Mouse (Mus musculus) kidney, postnatal 36 days (tissue): Measurements from ENCODE around the gene Lekr1.

Experiments
- DNase-seq, 2 experiments: peaks; one replicate each; pipeline ENCODE4 v3.0.0; 2021 to 2022; ENCODE audit warnings: mixed read lengths in 2 of 2

Lekr1 gene

DNA sequence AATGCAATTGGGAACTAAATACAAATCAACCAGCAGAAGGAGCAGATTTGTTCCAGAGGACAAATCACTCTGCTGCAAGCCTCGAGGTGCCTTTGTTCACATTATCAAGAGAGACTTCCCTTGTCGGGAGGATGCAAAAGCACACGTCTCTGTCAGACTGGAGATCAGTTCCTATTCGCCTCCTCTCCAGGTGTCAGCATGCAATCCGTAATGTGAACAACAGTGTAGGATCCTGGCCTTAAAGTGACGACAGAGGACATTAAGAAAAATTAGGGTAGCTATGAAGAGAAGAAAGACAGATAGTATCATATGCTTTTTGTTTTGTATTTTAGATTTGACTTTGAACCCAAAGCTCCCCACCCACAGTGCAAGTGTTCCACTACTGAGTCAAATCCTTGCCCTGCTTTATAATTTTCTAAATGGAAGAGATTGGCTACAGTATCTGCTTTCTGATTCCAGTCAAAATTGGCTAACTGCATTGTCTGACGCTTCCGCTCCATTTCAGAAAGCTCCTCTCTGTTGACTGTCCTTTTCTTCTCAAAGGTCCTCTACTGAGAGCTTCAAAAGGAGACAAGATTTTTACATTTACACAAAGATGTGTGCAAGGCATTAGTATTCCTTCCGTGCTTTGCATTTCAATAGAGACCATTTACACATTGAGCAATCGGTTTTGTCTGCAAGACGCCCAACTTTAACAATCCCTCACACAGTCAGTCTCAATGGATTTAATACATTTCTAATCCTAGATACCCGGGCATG lies 8.9 kb upstream of the Lekr1 start:
- no peak for DNase-seq

DNA sequence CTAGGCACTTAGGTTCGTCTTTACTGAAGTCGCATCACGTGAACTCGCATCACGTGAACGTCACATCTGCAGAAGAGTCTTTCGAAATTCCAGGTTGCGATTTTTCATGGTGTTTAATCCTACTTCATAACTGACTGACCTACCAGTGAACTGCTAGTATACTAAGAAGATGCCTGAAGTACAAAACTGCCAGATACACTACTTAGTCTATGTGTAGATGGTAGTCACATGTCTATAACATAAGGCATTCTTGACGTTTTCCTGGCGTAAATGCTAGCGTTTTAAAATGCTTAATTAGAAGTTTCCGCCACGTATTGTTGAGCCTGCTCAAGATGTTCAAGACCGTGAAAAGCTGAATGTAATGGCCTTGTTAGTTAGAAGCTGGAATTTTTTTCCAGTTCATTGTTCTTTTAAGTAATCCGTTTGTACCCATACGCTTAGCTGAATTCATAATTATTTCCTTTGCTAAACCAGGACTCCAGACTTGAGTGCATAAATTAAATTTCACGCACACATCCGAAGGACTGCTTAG lies 7.9 kb upstream of the Lekr1 start:
- DNase-seq = no peak

DNA sequence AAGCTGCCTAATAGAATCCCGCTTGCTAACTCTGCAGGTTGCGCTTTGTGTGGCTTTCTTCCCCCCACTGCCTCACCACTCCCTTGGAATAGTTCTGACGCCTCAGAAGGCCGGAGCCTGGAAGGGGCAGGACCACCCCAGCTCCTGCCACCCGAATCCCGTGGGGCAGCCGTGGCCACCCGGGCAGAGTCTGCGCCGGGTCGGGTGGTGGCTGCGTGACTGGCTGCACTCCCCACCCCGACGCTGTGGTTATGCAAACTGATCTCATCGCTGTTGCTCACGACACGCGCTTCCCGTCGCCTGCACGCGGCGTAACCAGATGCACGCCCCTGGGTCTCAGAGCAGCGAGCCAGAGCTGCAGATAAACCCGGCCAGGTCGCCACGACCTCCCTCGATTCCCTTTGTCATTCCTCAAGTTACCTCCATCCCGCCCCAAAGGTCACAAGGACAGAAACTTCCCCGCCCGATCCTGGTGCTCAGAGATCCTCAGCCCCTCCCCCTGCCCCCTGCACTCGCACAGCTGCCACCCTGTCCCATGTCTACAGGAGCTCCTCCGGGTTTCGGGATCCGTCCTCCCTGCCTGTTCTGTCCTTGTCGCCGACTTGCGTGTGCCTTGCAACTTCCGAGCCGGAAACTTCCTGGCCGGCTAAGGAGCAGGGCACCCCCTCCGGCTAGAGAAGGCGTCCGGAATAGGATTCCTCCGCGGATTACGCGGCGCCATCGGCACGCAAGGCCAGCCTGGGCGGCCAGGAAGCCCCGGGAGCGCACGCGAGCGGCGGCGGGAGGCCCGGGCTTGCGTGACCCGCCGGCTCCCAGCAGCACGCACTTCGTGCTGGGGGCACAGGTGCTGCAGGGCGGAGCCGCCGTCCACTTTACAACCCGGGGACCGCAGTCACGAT lies 7.1 kb upstream of the Lekr1 start:
- DNase-seq = peak; percentile 79 to 83

DNA sequence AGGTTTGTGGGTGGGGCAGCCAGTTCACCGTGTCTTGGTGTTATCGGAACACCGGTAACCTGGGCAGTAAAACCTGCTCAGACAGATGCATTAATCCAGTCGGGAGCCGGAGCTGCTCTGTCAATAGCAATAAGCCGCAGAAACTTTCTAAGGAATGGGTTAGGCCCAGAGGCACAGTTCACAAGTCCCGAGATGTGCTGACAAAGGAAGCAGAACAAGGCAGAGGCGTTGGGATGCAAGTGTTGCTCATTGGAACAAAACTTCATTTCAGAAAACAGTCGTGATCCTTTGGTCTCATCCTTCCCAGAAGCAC lies 6.5 kb upstream of the Lekr1 start:
- no peak for DNase-seq

DNA sequence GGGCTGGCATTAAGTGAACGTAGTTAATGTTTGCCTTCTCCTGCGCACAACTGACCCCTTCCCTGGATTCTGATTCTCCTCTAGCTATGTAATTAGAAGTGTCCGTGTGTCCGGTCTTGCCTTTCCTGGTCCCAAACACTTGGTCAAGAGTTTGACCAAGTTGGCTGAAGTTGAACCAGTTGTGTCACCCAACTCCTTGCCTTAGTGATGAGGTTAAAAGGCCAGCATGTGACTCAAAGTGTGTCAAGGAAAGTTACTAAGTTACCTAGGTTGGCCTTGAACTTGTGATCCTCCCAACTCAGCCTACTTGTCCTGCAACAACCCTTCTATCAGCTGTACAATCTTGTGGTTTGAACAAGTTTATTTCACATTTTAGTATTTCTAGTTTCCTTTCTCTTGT lies 5.7 kb upstream of the Lekr1 start:
- peak; percentile 13 to 36 for DNase-seq

DNA sequence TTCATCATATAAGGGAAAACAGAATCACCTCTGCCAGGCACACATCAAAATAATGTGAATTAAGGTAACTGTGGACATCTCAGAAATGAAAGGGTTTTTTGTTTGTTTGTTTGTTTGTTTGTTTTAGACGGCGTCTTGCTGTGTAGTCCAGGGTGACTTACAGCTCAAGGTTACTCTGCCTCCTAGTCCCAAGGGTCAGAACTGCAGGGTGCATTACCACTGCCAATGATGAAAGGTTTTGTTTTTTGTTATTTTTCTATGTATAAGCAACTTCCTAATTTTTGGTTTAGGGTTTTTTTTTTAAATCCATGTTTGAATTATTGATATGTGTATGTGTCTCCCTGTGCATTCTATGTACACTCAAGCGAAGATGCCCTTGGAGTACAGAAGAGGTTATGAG lies 4.3 kb upstream of the Lekr1 start:
- DNase-seq = no peak

DNA sequence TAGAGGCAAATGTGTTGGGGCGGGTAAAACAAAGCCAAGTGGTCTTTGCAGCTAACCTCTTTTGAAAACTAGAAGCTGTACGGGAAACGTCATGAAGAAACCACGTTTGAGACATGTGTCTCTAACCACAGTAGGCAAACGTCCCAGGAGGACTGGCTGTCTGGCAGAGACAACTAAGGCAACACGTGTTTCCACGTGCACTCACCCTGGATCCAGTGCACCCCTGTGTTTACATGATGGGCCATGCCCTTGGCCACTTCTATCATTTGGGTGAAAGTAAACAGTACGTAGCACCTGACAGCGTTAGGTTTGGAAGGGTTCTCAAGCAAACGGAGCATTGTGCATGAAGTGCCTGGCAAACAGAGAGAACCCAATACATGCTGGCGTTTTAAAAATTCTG lies 2.9 kb upstream of the Lekr1 start:
- DNase-seq = no peak

DNA sequence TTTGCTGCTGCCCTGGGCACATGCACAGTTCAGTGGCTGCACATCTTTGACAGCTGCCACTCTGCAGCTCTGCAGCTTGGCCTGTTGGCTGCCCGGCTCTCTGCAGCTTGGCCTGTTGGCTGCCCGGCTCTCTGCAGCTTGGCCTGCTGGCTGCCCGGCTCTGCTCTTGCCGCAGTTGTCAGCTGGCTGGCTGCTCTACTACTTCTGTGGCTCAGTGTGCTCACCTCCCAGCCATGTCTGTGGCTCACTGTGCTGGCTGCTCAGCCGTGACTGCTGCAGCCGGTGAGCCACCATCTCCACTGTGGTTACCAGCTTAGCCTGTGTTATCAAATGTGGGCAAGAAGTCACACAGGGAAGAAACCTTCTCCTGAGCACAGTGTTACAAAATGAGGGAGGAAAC lies 4.2 kb downstream of the Lekr1 start:
- DNase-seq = peak; percentile 21 to 69

DNA sequence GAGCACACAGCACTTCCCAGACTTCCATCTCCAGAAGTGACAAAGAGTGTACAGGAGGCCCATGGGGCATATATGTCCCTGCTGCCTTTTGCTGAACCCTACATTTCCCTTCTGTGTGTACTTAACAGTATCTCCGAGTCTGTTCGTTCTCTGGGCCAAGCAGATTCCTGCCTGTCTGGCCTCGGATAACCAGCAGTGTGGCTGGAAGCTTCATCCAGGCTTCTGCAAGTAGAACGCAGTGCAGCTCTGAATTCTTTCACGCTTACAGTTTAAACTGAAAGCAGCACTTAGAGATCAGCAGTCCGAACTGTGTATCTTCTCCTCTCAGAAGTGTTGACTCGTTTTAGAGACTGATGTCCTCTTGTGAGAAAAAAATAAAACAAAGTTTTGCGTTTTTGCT lies 7.7 kb downstream of the Lekr1 start:
- peak; percentile 26 to 44 for DNase-seq

DNA sequence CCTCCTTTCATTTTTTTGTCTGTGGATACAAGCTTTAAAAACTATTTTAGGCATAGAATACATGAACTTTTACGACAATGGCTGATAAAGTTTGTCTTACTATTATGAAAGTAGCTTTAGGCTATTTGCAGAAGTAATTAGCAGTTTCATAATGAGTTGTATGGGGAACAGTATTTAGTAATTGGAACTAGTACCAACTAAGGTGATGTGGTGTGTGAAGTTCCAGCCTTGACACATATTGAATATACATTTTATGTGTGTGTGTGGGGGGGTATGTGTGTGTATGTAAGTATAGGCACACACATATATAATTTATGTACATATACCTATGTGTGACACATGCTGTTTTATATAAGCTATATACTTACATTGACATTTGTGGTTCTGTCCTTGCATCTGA lies 14.6 kb downstream of the Lekr1 start:
- DNase-seq = no peak

DNA sequence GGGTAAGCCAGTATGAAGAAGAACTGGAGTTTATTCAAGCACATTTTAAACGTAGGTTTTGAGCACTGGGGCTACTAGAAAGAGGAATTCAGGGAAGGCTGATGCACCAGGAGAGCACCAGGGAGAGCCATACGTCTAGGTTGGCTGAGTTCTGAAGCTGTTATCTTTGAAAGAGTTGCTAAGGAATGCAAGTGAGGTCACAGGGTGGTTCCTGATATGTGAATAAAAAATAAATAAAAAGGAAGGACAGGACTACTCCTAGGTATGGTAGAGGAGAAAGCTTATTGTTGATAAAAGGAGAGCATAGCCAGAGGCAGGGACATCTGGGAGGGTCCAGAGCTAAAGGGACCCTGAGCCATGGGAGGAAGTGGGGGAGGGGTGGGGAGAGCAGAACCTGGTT lies 23.7 kb downstream of the Lekr1 start:
- no peak for DNase-seq

DNA sequence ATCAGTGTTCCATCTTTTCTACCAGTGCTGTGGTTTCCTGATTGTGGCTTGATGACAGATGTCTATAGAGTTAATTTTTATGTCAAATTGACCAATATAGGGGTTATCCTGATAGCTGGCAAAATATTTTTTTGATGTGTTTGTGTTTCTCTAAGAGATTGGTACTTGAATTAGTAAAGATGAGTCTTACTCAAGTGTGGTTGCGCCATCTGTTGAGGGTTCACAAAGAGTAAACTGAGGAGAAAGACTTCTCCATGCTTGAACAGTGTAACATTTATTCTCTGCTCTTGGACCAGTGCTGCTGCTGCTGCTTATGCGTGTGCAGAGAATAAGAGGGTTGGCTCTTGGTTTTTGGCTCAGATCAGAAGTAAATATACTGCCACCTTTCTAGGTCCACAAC lies 24.8 kb downstream of the Lekr1 start:
- no peak for DNase-seq

DNA sequence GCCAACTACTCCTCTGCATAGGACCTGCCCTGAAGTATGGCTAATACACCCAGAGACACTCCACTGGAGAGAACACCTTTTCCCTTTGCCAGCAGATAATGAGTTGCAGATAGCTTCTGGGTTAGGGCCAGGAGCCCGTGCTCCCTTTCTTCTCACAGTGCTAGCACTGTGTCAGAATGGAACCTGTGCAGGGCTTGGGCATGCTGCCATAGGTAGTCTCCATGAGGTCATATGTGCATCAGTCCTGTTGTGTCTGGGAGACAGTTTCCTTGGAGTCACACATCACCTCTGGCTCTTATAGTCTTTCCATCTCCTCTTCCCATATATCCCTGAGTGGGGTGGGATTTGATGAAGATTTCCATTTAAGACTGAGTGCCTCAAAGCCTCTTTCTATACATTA lies 33.7 kb downstream of the Lekr1 start:
- no peak for DNase-seq

DNA sequence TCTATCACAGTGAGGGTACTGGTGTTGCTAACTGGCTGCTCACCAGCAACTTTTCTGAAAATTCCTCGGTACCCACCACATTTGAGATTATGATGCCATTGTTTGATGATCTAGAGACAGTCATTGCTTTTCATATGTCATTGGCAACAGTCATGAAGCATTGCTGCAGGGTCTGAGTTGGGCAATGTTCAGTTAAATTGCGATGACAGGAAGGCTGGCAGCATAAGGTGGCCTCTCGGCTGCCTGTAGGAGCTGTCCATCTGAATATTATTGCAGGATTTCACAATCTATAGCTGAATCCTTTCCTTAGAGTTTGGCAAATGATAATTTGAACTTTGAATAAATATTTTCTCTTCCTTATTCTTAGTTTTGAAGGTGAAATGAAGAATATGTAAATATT lies 48.3 kb downstream of the Lekr1 start:
- DNase-seq = no peak

DNA sequence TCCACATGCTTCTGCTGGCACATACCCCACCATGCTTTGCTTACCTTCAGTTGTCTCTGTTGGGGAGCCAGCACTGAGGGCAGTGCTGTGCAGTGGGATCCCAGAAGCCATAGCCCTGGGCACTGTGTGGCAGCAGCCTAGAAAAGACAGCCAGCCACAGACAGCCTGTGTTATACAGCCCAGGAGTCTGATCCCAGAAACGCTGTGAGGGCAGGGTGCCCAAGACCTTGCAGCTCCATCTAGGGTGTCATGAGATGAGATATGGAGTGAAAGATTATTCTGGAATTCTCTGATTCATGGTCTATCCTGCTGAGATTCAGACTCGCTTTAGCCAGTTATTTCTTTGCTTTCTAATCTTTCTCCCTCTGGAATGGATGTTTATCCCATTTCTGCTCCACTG lies 51.4 kb downstream of the Lekr1 start:
- no peak for DNase-seq

DNA sequence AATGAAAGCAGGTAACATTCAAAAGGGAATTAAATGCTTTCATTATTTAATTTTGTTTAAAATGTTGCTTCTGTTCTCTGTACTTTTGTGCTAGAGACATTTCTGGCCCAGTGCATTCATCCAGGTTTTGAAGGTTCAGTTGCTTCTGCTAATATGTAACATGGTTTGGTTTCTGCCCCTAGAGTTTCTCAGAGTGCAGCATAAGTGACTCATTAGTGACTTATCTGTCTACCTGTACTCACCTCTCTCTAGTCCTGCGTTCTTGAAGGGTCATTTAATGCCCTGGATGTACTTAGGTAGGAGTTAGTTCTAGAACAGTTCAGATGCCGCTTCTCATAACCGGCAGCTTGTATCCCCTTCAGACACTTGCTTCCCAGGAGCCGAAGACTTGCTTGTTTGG lies 56.9 kb downstream of the Lekr1 start:
- DNase-seq = peak; percentile 33 to 78

DNA sequence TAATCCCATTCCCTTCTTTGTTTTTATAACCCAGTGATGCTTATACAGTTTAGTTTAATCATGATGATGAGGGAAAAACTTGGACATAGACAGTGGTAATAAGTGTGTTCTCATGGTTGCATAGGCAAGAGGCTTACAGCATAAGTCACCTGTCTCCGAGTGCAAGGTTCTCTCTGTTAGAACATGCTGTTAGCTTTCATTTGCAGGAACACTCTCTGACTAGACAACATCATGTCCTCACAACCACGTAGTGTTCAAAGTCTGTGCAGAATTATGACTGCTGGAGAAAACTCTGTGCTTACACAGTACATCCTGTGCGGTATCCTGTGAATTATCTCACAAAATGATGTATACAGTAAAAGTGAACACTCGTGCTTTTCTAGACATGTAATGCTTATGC lies 57.6 kb downstream of the Lekr1 start:
- peak; percentile 20 to 51 for DNase-seq

DNA sequence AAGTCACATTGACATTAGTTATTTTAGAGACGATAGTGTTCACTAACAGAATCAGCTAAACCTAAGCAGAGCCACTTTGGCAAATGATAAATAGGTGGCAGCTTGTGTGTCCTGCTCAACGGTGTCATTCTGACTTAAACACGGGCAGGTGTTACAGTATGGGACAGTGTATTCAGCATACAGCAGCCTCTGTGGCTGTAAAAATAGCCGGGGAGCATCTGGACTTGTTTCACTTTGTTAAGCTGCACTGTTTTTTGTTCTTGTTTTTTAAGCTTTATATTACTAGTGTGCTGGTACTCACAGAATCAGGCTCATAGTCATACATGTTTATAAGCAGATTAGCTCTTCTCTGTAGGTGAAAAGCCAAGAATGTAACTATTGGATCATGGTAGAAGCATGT lies 71.8 kb downstream of the Lekr1 start:
- no peak for DNase-seq

DNA sequence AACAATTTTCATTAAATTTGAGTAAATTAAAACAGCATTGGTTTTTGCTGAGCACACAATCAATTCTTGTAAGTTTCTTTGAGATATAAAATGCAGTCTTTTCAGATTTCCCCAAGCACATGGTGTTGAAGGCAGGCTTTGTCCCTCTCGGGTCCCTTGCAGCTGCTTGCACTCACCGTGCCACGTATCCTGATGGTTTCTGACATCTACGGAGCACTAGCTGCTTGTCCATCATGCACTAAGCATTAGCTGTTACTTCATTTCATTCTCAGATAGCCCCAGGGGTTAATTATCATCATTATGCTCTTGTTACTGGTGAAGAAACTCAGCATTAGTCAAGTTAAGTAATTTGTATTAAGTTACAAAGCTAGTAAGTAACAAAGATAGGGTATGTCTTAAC lies 78.9 kb downstream of the Lekr1 start:
- DNase-seq = no peak

DNA sequence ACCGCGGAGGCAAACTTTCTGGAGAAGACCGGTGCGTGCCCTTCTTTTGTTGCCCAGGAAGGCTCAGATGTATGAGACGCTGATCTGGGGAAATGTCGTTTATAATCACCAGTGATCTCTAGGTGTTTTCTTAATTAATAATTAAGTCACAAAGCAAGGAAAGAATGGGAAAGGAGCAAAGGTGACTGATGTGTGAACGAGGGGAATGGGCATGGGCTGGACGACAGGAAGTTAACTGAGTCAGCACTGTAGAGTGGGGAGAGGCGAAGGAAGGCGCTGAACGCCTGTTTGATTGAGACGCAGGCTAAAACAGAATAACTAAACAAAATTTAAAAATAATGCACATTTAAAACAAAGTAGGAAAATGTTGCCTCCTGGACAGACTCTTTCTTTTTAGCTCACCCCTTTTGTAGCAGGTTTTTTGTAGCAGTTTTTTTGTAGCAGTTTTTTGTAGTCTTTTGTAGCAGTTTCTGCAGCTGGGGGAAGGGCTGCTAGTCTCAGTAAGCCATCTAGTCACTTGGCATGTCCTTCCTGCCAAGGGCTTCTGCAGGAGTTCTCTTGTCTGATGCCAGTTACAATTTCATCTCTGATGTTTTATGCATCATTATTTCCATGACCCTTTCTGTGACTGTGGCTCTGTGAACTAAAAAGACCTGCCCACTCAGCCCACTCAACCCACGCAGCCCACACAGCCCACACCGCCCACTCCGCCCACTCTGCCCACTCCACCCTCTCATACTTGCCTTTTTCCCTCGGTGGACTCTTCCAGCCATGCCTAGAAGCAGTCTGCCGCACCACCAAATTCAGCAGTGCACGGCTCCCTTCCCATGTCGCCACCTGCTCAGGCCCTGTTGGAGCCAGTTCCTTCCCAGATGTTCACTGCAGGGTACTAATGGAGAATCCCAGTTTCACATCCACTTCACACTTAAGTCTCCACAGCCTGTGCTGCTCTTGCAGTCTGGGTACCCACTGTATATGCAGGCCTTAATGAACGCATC lies 98.8 kb downstream of the Lekr1 start:
- peak; percentile 51 to 62 for DNase-seq

DNA sequence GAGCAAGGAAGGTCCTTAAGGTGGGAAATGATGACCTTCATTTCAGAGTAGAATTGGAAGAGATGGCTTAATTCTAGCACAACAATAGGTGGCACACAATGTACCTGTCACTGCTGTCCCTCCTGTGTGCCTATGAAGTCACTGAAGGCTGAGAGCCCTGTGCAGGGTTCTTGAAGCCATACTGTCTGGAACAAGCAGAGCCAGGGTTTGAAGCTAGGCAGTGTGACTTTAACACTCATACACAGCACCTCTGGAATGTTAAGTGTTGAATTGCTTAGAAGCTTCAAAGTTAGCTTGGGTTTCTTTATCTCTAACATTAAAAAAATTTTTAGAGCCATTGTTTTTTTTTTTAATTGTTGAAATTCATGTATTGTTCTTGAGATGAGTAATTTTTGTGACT lies 100.4 kb downstream of the Lekr1 start:
- no peak for DNase-seq

DNA sequence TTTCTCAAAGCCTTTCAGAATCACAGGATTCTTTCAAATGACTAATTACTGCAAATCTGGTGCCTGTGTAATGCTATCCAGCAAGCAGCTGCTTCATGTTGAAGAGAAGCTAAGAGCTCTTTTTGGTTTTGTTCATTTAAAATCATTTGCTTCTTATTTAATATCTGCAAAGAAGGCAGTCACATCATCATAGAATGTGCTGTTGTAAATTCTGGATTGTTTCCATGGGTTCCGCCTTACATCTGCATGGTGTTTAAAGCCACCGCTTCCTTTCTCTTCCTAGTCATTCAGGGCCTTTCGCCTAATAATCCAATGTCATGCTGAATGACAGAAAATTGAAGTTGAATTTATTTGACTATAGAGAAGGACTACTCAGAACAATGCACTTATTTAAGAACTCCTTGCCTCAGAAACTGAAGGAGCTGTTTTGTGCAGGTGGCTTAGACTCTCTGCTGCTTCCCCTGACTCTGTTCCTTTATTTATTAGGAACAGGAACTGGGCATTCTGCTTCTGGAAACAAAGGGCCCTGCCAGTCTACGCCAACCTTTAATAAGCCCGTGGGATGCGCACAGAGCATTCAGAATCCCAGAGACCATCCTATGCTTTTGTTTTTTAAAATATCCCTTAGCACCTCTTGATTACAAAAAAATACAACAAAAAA lies 101.3 kb downstream of the Lekr1 start:
- no peak for DNase-seq
